Mouse (Mus musculus) megakaryocyte, embryonic 14.5 days (primary cell): ENCODE data around the gene Me3. TPM values are rescaled to one million over a fixed set of nuclear protein-coding genes. Genes with fewer than 3 reads are reported as not detected.

Source experiments
- H3K27me3 ChIP-seq: replicated peaks from 2 replicates; pipeline ENCODE3; 2012; ENCODE audit warnings: inconsistent platforms
- H3K36me3 ChIP-seq: replicated peaks from 2 replicates; pipeline ENCODE3; 2012; ENCODE audit warnings: low read length, inconsistent platforms, mixed read lengths
- H3K4me1 ChIP-seq: 2 replicates; pipeline ENCODE4 v1.6.1; 2012; ENCODE audit warnings: inconsistent platforms
- H3K4me3 ChIP-seq: replicated peaks from 2 replicates; pipeline ENCODE3; 2012; ENCODE audit warnings: moderate library complexity, mild to moderate bottlenecking, inconsistent platforms
- H3K9me3 ChIP-seq: 2 replicates; pipeline ENCODE4 v1.6.1; 2012; ENCODE audit warnings: inconsistent platforms
- FLI1 ChIP-seq: IDR thresholded peaks from 2 replicates; pipeline ENCODE4 v1.6.1; 2012; ENCODE audit warnings: low read length, inconsistent platforms, mixed read lengths
- GATA1 ChIP-seq: IDR thresholded peaks from 3 replicates; pipeline ENCODE4 v1.6.1; 2012; ENCODE audit warnings: mixed read lengths, low read length, inconsistent platforms, borderline replicate concordance
- polyA plus RNA-seq: library from polyadenylated mRNA; stranded (reverse); fragments of >175 nt; gene quantifications from 2 replicates; pipeline ENCODE4 v1.2.3, GENCODE M21; 2012; ENCODE audit warnings: low replicate concordance; ENCODE audit not compliant: insufficient read depth

Me3 gene
- not detected in 2 replicates for polyA plus RNA-seq

- no peaks in the 10 kb centered on the region for H3K9me3 ChIP-seq
- H3K4me1 ChIP-seq: peaks cover 10% of the 10 kb centered on the region
- no peaks in the 10 kb centered on the region for H3K36me3 ChIP-seq
- peaks cover 43% of the 10 kb centered on the region for H3K27me3 ChIP-seq
- H3K4me3 ChIP-seq: peak within 1 kb of the TSS; percentile 91
- no peak for TF ChIP-seq FLI1
- TF ChIP-seq GATA1: no peak
Measured at GRCm38 (mm10) chr7:89632342-89633251, at the start of gene Me3. Gene Me3, plus strand, starts transcription at chr7:89632392.

- no peaks in the 10 kb centered on the region for H3K27me3 ChIP-seq
- H3K4me1 ChIP-seq: no peaks in the 10 kb centered on the region
- no peaks in the 10 kb centered on the region for H3K36me3 ChIP-seq
- H3K9me3 ChIP-seq: no peaks in the 10 kb centered on the region
- no peak overlapping the region for H3K4me3 ChIP-seq
- TF ChIP-seq FLI1 (no peak), GATA1 (no peak)
Measured at GRCm38 (mm10) chr7:89590039-89590438, 42.2 kb upstream of the Me3 start.

GRCm38 (mm10) chr7:89590542-89591251 lies 41.5 kb upstream of the Me3 start:
- H3K9me3 ChIP-seq: no peaks in the 10 kb centered on the region
- no peak for TF ChIP-seq FLI1
- no peak for TF ChIP-seq GATA1
- no peak overlapping the region for H3K4me3 ChIP-seq
- H3K36me3 ChIP-seq: no peaks in the 10 kb centered on the region
- H3K4me1 ChIP-seq: no peaks in the 10 kb centered on the region
- no peaks in the 10 kb centered on the region for H3K27me3 ChIP-seq

GRCm38 (mm10) chr7:89595813-89596212 lies 36.4 kb upstream of the Me3 start:
- H3K4me3 ChIP-seq: no peak overlapping the region
- no peak for TF ChIP-seq GATA1
- H3K27me3 ChIP-seq: no peaks in the 10 kb centered on the region
- no peaks in the 10 kb centered on the region for H3K9me3 ChIP-seq
- no peaks in the 10 kb centered on the region for H3K4me1 ChIP-seq
- H3K36me3 ChIP-seq: no peaks in the 10 kb centered on the region

- Histone ChIP-seq H3K4me3 (no peak overlapping the region), H3K9me3 (no peaks in the 10 kb centered on the region), H3K36me3 (no peaks in the 10 kb centered on the region), H3K4me1 (no peaks in the 10 kb centered on the region), H3K27me3 (no peaks in the 10 kb centered on the region)
- TF ChIP-seq GATA1: no peak
- TF ChIP-seq FLI1: no peak
Measured at GRCm38 (mm10) chr7:89605589-89606536, 26.3 kb upstream of the Me3 start.

- TF ChIP-seq GATA1 (no peak), FLI1 (no peak)
- H3K4me3 ChIP-seq: no peak overlapping the region
- no peaks in the 10 kb centered on the region for H3K9me3 ChIP-seq
- H3K27me3 ChIP-seq: no peaks in the 10 kb centered on the region
- H3K4me1 ChIP-seq: no peaks in the 10 kb centered on the region
- no peaks in the 10 kb centered on the region for H3K36me3 ChIP-seq
Measured at GRCm38 (mm10) chr7:89607329-89607728, 24.9 kb upstream of the Me3 start.

- TF ChIP-seq GATA1 (no peak), FLI1 (no peak)
- H3K9me3 ChIP-seq: no peaks in the 10 kb centered on the region
- H3K36me3 ChIP-seq: no peaks in the 10 kb centered on the region
- H3K27me3 ChIP-seq: no peaks in the 10 kb centered on the region
- no peak overlapping the region for H3K4me3 ChIP-seq
- H3K4me1 ChIP-seq: no peaks in the 10 kb centered on the region
Measured at GRCm38 (mm10) chr7:89611236-89611635, 21.0 kb upstream of the Me3 start.

GRCm38 (mm10) chr7:89616235-89616634 lies 16.0 kb upstream of the Me3 start:
- Histone ChIP-seq H3K36me3 (no peaks in the 10 kb centered on the region), H3K4me1 (no peaks in the 10 kb centered on the region), H3K4me3 (no peak overlapping the region), H3K9me3 (peaks cover 3% of the 10 kb centered on the region; the same call in 1 of the 2 replicates), H3K27me3 (no peaks in the 10 kb centered on the region)
- TF ChIP-seq GATA1 (no peak), FLI1 (no peak)

GRCm38 (mm10) chr7:89623331-89623730 lies 8.9 kb upstream of the Me3 start:
- Histone ChIP-seq H3K36me3 (no peaks in the 10 kb centered on the region), H3K4me1 (no peaks in the 10 kb centered on the region), H3K4me3 (no peak overlapping the region), H3K27me3 (peaks cover 3% of the 10 kb centered on the region), H3K9me3 (no peaks in the 10 kb centered on the region)
- TF ChIP-seq FLI1: no peak
- no peak for TF ChIP-seq GATA1
